Mouse (Mus musculus) MEL (cell line): ENCODE data around the gene Bnip2.

Experiments
- CTCF ChIP-seq, 3 experiments: IDR thresholded peaks in 2 of 3; conservative IDR thresholded peaks in 1 of 3; 2 replicates each; pipeline ENCODE4 v1.5.1; 2011 to 2012; ENCODE audit warnings: low read length in 3 of 3, low read depth in 2 of 3, mild to moderate bottlenecking in 2 of 3, improper control_type of control experiment in 1 of 3, inconsistent platforms in 1 of 3, mixed read lengths in 1 of 3, moderate library complexity in 1 of 3; ENCODE audit not compliant: control insufficient read depth in 1 of 3, insufficient read depth in 1 of 3, poor library complexity in 1 of 3, severe bottlenecking in 1 of 3
- EP300 ChIP-seq, 2 experiments: IDR thresholded peaks; 2 replicates each; pipeline ENCODE4 v1.6.1; 2011; ENCODE audit warnings: improper control_type of control experiment in 2 of 2, low read length in 2 of 2, low read depth in 1 of 2, mild to moderate bottlenecking in 1 of 2
- POLR2A ChIP-seq, 2 experiments: IDR thresholded peaks; 2 replicates each; pipeline ENCODE4 v1.6.1; 2011 to 2012; ENCODE audit warnings: low read length in 2 of 2, mild to moderate bottlenecking in 2 of 2, control low read depth in 1 of 2, improper control_type of control experiment in 1 of 2, low read depth in 1 of 2, moderate library complexity in 1 of 2; ENCODE audit not compliant: control insufficient read depth in 1 of 2, insufficient read depth in 1 of 2, poor library complexity in 1 of 2
- POLR2AphosphoS5 ChIP-seq: IDR thresholded peaks from 2 replicates; pipeline ENCODE4 v1.6.1; 2012; ENCODE audit warnings: low read depth, borderline replicate concordance, mild to moderate bottlenecking, inconsistent platforms, low read length, moderate library complexity, mixed read lengths
- UBTF ChIP-seq: IDR thresholded peaks from 2 replicates; pipeline ENCODE4 v1.6.1; 2012; ENCODE audit warnings: low read depth, mild to moderate bottlenecking, inconsistent platforms, low read length, improper control_type of control experiment, moderate library complexity, borderline replicate concordance; ENCODE audit not compliant: insufficient read depth
- USF1 ChIP-seq: IDR thresholded peaks from 2 replicates; pipeline ENCODE4 v1.6.1; 2014; ENCODE audit warnings: low read depth, mild to moderate bottlenecking, inconsistent platforms, low read length, improper control_type of control experiment, moderate library complexity

DNA sequence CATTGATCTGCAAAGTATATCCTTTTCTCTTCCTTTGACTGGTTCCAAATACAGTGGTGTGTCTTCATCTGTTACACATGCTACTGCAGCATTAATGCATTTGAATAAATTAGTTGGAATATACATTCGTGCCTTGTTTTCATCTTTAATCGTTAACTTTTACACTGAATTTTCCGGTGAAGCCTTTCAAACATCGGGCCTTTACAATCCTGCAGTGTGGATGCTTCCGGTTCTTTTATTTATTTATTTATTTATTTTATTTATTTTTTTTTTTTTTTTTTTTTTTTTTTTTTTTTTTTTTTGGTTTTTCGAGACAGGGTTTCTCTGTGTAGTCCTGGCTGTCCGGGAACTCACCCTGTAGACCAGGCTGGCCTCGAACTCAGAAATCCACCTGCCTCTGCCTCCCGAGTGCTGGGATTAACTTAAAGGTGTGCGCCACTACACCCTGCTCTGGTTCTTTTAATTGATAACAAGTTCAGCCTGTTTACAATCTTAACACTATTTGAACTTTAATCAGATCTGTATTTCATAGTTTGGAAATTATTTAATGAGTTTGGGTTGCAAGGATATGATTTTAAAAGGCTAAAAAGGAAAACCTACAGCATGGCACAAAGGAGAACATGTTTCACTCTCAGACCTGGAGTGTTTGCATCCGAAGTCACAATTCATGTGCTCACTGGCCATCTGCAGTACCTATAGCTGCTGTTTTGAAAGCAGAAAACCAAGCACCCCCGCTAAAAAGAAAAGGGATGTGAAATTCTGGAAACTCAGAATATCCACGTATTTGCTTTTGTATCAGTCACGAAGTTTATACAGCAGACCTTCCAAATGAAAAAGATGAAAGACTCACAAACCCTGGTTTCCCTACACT is 22.5 kb downstream of the Bnip2 start:
- TF ChIP-seq EP300 (IDR thresholded peaks at IDR 0.05; ENCODE audit: low read depth in 1 of 2, low read length in 2 of 2) (no peak), POLR2AphosphoS5 (no peak), UBTF (no peak), CTCF (IDR thresholded peaks at IDR 0.05 in 2 of 3, conservative IDR thresholded peaks at IDR 0.05 in 1 of 3; ENCODE audit: control insufficient read depth in 1 of 3, insufficient read depth in 1 of 3, low read depth in 2 of 3, low read length in 3 of 3, poor library complexity in 1 of 3, severe bottlenecking in 1 of 3) (no peak), POLR2A (IDR thresholded peaks at IDR 0.05; ENCODE audit: control insufficient read depth in 1 of 2, insufficient read depth in 1 of 2, low read depth in 1 of 2, low read length in 2 of 2, poor library complexity in 1 of 2) (no peak; a peak in 1 of 4 replicates), USF1 (no peak)
